Mouse (Mus musculus): Measurements from ENCODE around the gene Plcg2. TPM values are rescaled to one million over a fixed set of nuclear protein-coding genes. Genes with fewer than 3 reads are reported as not detected.

Plcg2 gene
- polyA plus RNA-seq, 1 experiment from 2014 or later = 3.5 TPM

DNA sequence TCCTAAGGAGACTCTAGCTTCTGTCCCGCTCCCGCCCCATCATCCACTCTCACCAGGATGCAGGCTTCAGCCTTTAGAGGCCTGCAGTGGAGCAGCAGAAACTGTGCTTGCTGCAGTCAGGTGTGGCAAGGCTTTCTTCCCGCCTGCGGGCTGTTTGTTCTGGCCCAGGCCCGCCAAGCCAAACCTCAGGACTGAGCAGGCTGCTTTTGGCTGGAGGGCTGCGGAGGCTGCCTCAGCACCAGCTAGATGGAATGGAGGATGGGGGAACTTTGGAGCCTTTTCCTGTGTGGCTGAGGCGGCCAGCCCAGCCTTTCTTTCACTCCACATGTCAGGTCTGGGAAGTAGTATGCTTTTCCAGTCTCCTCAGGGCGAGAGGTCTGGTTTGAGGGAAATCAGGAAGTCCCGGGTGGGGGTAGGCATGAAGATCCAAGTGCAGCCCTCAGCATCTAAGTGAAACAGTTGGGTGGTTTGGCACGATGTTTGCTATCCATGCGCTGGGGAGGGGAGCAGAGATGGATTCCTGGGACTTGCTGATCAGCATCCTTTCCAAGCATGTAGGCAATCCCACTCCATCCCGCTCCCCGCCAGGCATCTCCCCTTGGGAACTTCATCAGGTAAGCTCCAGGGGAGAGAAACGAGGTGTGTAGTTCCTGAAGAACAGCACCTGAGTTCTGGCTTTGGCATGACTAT lies 18.9 kb downstream of the Plcg2 start:
- ATAC-seq (no peak), DNase-seq (ENCODE audit: low spot score) (no peak)
- no peak for TF ChIP-seq EP300 (IDR thresholded peaks at IDR 0.05)
- TF ChIP-seq CTCF (IDR thresholded peaks at IDR 0.05) = no peak
- H3K9me3 ChIP-seq (ENCODE audit: low read length) = no peaks in the 10 kb centered on the region
- no peak overlapping the region for H3K4me3 ChIP-seq (ENCODE audit: low read depth, low read length)
- H3K27ac ChIP-seq (ENCODE audit: low read length) = no peak overlapping the region
- H3K27me3 ChIP-seq (replicated peaks; ENCODE audit: insufficient read depth, low read length) = no peaks in the 10 kb centered on the region
- no peak overlapping the region for H3K4me2 ChIP-seq (replicated peaks; ENCODE audit: low read depth, low read length)
- 69% methylated on average over 14 of the region's 14 CpGs for WGBS
- no peaks in the 10 kb centered on the region for H3K4me1 ChIP-seq (ENCODE audit: insufficient read depth, low read depth, low read length)
- no peak overlapping the region for H3K9ac ChIP-seq (replicated peaks; ENCODE audit: low read depth)
- H3K36me3 ChIP-seq (ENCODE audit: insufficient read depth, low read length) = no peaks in the 10 kb centered on the region

DNA sequence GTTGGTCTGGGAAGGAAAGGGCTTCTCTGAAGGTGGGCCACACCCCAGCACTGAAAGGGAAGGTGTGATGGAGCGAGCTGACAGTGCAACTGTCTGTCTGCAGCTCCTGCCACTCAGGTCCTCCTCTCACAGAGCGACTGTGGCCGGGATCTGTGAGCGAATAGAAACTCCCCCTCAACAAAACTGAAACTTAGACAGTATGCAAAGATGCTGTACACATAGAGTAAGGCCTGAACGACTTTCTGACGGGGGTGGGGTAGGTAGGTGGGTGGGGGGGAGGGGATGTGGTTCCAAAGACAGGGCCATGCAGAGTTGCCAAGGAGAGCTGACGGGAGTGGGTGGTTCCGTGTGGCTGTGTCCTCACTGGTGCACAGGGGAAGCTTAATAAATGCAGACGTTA lies 19.8 kb downstream of the Plcg2 start:
- Histone ChIP-seq H3K4me1 (ENCODE audit: insufficient read depth, low read depth, low read length) (no peaks in the 10 kb centered on the region), H3K36me3 (ENCODE audit: insufficient read depth, low read length) (no peaks in the 10 kb centered on the region), H3K4me3 (ENCODE audit: low read depth, low read length) (no peak overlapping the region), H3K27ac (ENCODE audit: low read length) (no peak overlapping the region), H3K27me3 (replicated peaks; ENCODE audit: insufficient read depth, low read length) (no peaks in the 10 kb centered on the region), H3K4me2 (replicated peaks; ENCODE audit: low read depth, low read length) (no peak overlapping the region), H3K9ac (replicated peaks; ENCODE audit: low read depth) (no peak overlapping the region), H3K9me3 (ENCODE audit: low read length) (no peaks in the 10 kb centered on the region)
- no peak for ATAC-seq
- WGBS = 74% methylated on average over 9 of the region's 9 CpGs
- no peak for DNase-seq (ENCODE audit: low spot score)
- TF ChIP-seq CTCF (IDR thresholded peaks at IDR 0.05) = no peak

DNA sequence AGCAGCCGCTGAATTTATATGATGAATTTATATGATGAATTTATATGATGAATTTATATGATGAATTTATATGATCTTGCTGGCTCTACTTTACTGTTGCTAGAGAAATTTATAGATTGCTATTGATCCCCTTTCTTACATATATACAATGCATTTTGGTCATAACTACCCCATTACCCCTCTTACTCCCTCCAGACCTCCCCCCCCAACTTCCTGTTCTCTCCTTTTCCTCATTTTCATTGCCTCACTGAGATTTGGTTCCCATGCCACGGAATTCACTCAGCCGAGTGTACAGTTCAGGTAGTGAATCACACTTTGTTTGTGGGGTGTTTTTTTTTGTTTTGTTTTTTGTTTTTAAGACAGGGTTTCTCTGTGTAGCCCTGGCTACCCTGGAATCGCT lies 20.8 kb downstream of the Plcg2 start:
- TF ChIP-seq CTCF (IDR thresholded peaks at IDR 0.05) (no peak), EP300 (IDR thresholded peaks at IDR 0.05) (no peak)
- no peak overlapping the region for H3K9ac ChIP-seq (replicated peaks; ENCODE audit: low read depth)
- H3K27ac ChIP-seq (ENCODE audit: low read length) = no peak overlapping the region
- ATAC-seq (no peak), DNase-seq (ENCODE audit: low spot score) (no peak)
- no peaks in the 10 kb centered on the region for H3K36me3 ChIP-seq (ENCODE audit: insufficient read depth, low read length)
- H3K4me1 ChIP-seq (ENCODE audit: insufficient read depth, low read depth, low read length) = no peaks in the 10 kb centered on the region
- no peaks in the 10 kb centered on the region for H3K9me3 ChIP-seq (ENCODE audit: low read length)
- no peak overlapping the region for H3K4me3 ChIP-seq (ENCODE audit: low read depth, low read length)
- H3K27me3 ChIP-seq (replicated peaks; ENCODE audit: insufficient read depth, low read length) = no peaks in the 10 kb centered on the region
- 59% methylated on average over 4 of the region's 4 CpGs for WGBS
- H3K4me2 ChIP-seq (replicated peaks; ENCODE audit: low read depth, low read length) = no peak overlapping the region

DNA sequence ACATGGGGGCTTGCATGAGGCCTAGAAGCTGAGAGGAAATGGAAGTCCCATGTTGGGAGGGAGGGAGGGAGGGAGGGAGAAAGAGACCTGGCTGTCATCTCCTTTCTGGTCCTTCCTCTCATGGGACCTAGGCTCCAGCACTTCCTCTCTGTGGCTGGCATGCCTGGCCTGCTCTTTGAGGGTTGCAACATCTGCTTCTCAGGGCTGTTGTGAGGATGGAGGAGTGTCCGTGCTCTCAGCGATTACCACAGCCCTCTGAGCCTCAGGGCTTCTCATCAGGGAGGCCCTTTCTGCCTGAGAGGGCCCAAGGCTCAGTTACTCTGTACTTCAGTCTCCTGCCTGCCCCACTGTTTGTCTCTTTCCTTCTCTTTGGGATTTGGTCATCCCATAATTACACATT lies 28.1 kb downstream of the Plcg2 start:
- TF ChIP-seq CTCF (IDR thresholded peaks at IDR 0.05) = no peak
- TF ChIP-seq EP300 (IDR thresholded peaks at IDR 0.05) = no peak
- 45% methylated on average over 2 of the region's 2 CpGs for WGBS
- H3K27ac ChIP-seq (ENCODE audit: low read length) = no peak overlapping the region
- no peaks in the 10 kb centered on the region for H3K9me3 ChIP-seq (ENCODE audit: low read length)
- H3K9ac ChIP-seq (replicated peaks; ENCODE audit: low read depth) = no peak overlapping the region
- DNase-seq (ENCODE audit: low spot score) (peak; percentile 49), ATAC-seq (0 out of 2 replicates have a peak, but pooled peaks have one; percentile 38)
- no peaks in the 10 kb centered on the region for H3K36me3 ChIP-seq (ENCODE audit: insufficient read depth, low read length)
- H3K4me2 ChIP-seq (replicated peaks; ENCODE audit: low read depth, low read length) = no peak overlapping the region
- no peak overlapping the region for H3K4me3 ChIP-seq (ENCODE audit: low read depth, low read length)
- no peaks in the 10 kb centered on the region for H3K27me3 ChIP-seq (replicated peaks; ENCODE audit: insufficient read depth, low read length)
- H3K4me1 ChIP-seq (ENCODE audit: insufficient read depth, low read depth, low read length) = no peaks in the 10 kb centered on the region

DNA sequence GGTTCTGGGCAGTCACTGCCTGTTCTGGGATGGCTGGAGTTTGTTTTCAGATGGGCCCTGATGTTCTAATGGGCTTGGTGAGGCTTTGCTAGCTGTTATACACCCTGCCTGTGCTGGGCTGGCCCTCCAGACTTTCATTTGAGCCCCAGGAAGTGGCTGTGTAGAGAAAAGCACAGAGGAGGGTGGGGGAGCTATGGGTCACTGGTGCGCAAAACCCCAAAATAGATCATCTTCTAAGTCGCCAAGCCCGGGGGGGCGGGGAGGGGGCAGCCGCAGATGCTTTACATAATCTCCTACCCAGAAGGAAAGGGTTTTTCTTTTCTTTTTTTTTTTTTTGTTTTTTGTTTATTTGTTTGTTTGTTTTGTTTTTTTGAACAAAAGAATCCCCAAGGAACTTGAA lies 29.9 kb downstream of the Plcg2 start:
- Histone ChIP-seq H3K27ac (ENCODE audit: low read length) (no peak overlapping the region), H3K4me3 (ENCODE audit: low read depth, low read length) (no peak overlapping the region), H3K4me2 (replicated peaks; ENCODE audit: low read depth, low read length) (no peak overlapping the region), H3K4me1 (ENCODE audit: insufficient read depth, low read depth, low read length) (no peaks in the 10 kb centered on the region), H3K9ac (replicated peaks; ENCODE audit: low read depth) (no peak overlapping the region), H3K36me3 (ENCODE audit: insufficient read depth, low read length) (no peaks in the 10 kb centered on the region), H3K9me3 (ENCODE audit: low read length) (no peaks in the 10 kb centered on the region), H3K27me3 (replicated peaks; ENCODE audit: insufficient read depth, low read length) (no peaks in the 10 kb centered on the region)
- ATAC-seq (no peak), DNase-seq (ENCODE audit: low spot score) (no peak)
- 72% methylated on average over 5 of the region's 5 CpGs for WGBS
- TF ChIP-seq EP300 (IDR thresholded peaks at IDR 0.05) (no peak), CTCF (IDR thresholded peaks at IDR 0.05) (no peak)

DNA sequence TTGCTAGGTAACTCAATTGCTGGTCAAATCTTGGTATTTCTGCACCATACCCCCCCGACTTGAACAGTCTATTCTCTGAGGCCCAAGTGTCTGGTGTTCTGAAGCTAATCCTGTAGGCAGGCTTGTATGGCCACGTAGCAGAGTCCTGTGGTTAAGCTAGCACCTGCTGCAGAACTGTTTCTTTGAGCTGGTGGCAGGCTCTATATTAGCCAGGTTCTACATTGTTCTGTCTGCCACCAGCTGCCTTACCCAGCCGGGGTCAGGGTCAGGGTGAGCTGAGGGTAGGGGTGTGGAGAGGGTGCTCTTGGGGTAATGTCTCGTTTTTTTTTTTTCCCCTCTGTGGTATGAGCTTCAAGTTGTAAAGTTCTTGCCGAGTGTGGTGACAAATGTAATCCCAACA lies 31.1 kb downstream of the Plcg2 start:
- TF ChIP-seq CTCF (IDR thresholded peaks at IDR 0.05) (no peak), EP300 (IDR thresholded peaks at IDR 0.05) (no peak)
- Histone ChIP-seq H3K36me3 (ENCODE audit: insufficient read depth, low read length) (no peaks in the 10 kb centered on the region), H3K27ac (ENCODE audit: low read length) (no peak overlapping the region), H3K4me2 (replicated peaks; ENCODE audit: low read depth, low read length) (no peak overlapping the region), H3K27me3 (replicated peaks; ENCODE audit: insufficient read depth, low read length) (no peaks in the 10 kb centered on the region), H3K9me3 (ENCODE audit: low read length) (no peaks in the 10 kb centered on the region), H3K4me3 (ENCODE audit: low read depth, low read length) (no peak overlapping the region), H3K4me1 (ENCODE audit: insufficient read depth, low read depth, low read length) (no peaks in the 10 kb centered on the region), H3K9ac (replicated peaks; ENCODE audit: low read depth) (no peak overlapping the region)
- DNase-seq (ENCODE audit: low spot score) (no peak), ATAC-seq (no peak)
- 57% methylated on average over 5 of the region's 5 CpGs for WGBS

Data from lung, postnatal 0 days (tissue).